Mouse (Mus musculus) layer of hippocampus, adult 8-10 months (tissue): ENCODE measurements around the gene Tmem206. TPM values are rescaled to one million over a fixed set of nuclear protein-coding genes. Genes with fewer than 3 reads are reported as not detected.

Experiments used
- DNase-seq, 2 experiments: peaks; one replicate each; pipeline ENCODE4 v3.0.0; 2022; ENCODE audit warnings: low spot score in 2 of 2
- total RNA-seq, 4 experiments: library from RNA; stranded (reverse); gene quantifications; 2 replicates each; pipeline ENCODE4 v1.2.4; 2022

Gene Tmem206
- total RNA-seq, 4 experiments from 2014 or later: 9.0 to 15.2 (median 11.7) TPM

- peak; percentile 99 for DNase-seq
Observed at GRCm38 (mm10) chr1:191396897-191397849, 71.5 kb downstream of the Tmem206 start.

Other genes with a start within 250 kb of the Tmem206 start
- 1 to 10 TPM in 3 of 4 experiments, not detected in 1; 1.6 to 3.9 (median 3.7) TPM for gene Batf3, start 228.1 kb upstream of the Tmem206 start, total RNA-seq
- not detected for gene Fam71a, start 161.1 kb upstream of the Tmem206 start, total RNA-seq
- 1 to 10 TPM in 3 of 4 experiments, under 1 TPM in 1; 0.80 to 7.7 (median 3.5) TPM for gene Atf3, start 107.9 kb upstream of the Tmem206 start, total RNA-seq
- gene Nenf, start 7.7 kb upstream of the Tmem206 start, total RNA-seq: 10 to 100 TPM; 57.8 to 80.1 (median 66.1) TPM
- 10 to 100 TPM; 65.1 to 76.6 (median 70.6) TPM for gene Ppp2r5a, start 77.4 kb downstream of the Tmem206 start, total RNA-seq
- under 1 TPM; 0.55 to 0.96 (median 0.75) TPM for gene Dtl, start 249.6 kb downstream of the Tmem206 start, total RNA-seq
- 10 to 100 TPM; 24.2 to 27.6 (median 25.9) TPM for gene Ints7, start 249.7 kb downstream of the Tmem206 start, total RNA-seq